Mouse (Mus musculus) liver, postnatal 0 days (tissue): Measurements from ENCODE around the gene Gm37240.

Source experiments
- CTCF ChIP-seq: sonication (generic); IDR thresholded peaks from 2 replicates; pipeline ENCODE4 v1.5.1; 2016; ENCODE audit warnings: antibody characterized with exemption, low read depth
- EP300 ChIP-seq: IDR thresholded peaks from 2 replicates; pipeline ENCODE4 v1.6.1; 2016; ENCODE audit warnings: antibody characterized with exemption, low read depth, mild to moderate bottlenecking

- TF ChIP-seq CTCF (no peak), EP300 (no peak)
Observed at GRCm38 (mm10) chr3:84637890-84638578, 1249.3 kb downstream of the Gm37240 start.
